Mouse (Mus musculus): ENCODE data around the gene Ehd2. TPM values are rescaled to one million over a fixed set of nuclear protein-coding genes. Genes with fewer than 3 reads are reported as not detected.

Ehd2 gene
- polyA plus RNA-seq, 1 experiment from 2014 or later = 10.0 TPM

GRCm38 (mm10) chr7:15975451-15975850 lies 8.1 kb upstream of the Ehd2 start:
- H3K9me3 ChIP-seq = no peaks in the 10 kb centered on the region
- 89% methylated on average over 10 of the region's 10 CpGs for WGBS
- no peak overlapping the region for H3K4me2 ChIP-seq
- H3K27me3 ChIP-seq = no peaks in the 10 kb centered on the region
- H3K36me3 ChIP-seq = peaks cover 97% of the 10 kb centered on the region
- H3K9ac ChIP-seq (replicated peaks) = no peak overlapping the region
- no peak overlapping the region for H3K4me3 ChIP-seq (replicated peaks)
- ATAC-seq (ENCODE audit: insufficient number of reproducible peaks, insufficient read depth, low FRiP score, low TSS enrichment, low read depth) = no peak
- H3K4me1 ChIP-seq (replicated peaks) = no peaks in the 10 kb centered on the region
- H3K27ac ChIP-seq = no peak overlapping the region

GRCm38 (mm10) chr7:15974712-15975111 lies 7.3 kb upstream of the Ehd2 start:
- H3K9me3 ChIP-seq = no peaks in the 10 kb centered on the region
- 62% methylated on average over 5 of the region's 5 CpGs for WGBS
- H3K36me3 ChIP-seq = peaks cover 97% of the 10 kb centered on the region
- H3K27ac ChIP-seq = no peak overlapping the region
- H3K4me2 ChIP-seq = no peak overlapping the region
- no peak for ATAC-seq (ENCODE audit: insufficient number of reproducible peaks, insufficient read depth, low FRiP score, low TSS enrichment, low read depth)
- no peaks in the 10 kb centered on the region for H3K27me3 ChIP-seq
- H3K4me1 ChIP-seq (replicated peaks) = no peaks in the 10 kb centered on the region
- no peak overlapping the region for H3K4me3 ChIP-seq (replicated peaks)
- H3K9ac ChIP-seq (replicated peaks) = no peak overlapping the region

GRCm38 (mm10) chr7:15972247-15972646 lies 4.9 kb upstream of the Ehd2 start:
- no peak for ATAC-seq (ENCODE audit: insufficient number of reproducible peaks, insufficient read depth, low FRiP score, low TSS enrichment, low read depth)
- no peaks in the 10 kb centered on the region for H3K27me3 ChIP-seq
- no peak overlapping the region for H3K4me3 ChIP-seq (replicated peaks)
- H3K27ac ChIP-seq = no peak overlapping the region
- H3K9me3 ChIP-seq = peaks cover 3% of the 10 kb centered on the region; the same call in 1 of the 2 replicates
- no peak overlapping the region for H3K9ac ChIP-seq (replicated peaks)
- 67% methylated on average over 25 of the region's 25 CpGs for WGBS
- H3K4me1 ChIP-seq (replicated peaks) = no peaks in the 10 kb centered on the region
- H3K4me2 ChIP-seq = no peak overlapping the region
- peaks cover 73% of the 10 kb centered on the region for H3K36me3 ChIP-seq

GRCm38 (mm10) chr7:15969674-15970073 lies 2.3 kb upstream of the Ehd2 start:
- ATAC-seq (ENCODE audit: insufficient number of reproducible peaks, insufficient read depth, low FRiP score, low TSS enrichment, low read depth) = no peak
- no peak overlapping the region for H3K27ac ChIP-seq
- H3K4me1 ChIP-seq (replicated peaks) = no peaks in the 10 kb centered on the region
- peaks cover 50% of the 10 kb centered on the region for H3K36me3 ChIP-seq
- H3K9me3 ChIP-seq = peaks cover 3% of the 10 kb centered on the region; the same call in 1 of the 2 replicates
- H3K4me2 ChIP-seq = no peak overlapping the region
- H3K27me3 ChIP-seq = no peaks in the 10 kb centered on the region
- no peak overlapping the region for H3K9ac ChIP-seq (replicated peaks)
- 83% methylated on average over 3 of the region's 3 CpGs for WGBS
- H3K4me3 ChIP-seq (replicated peaks) = no peak overlapping the region

GRCm38 (mm10) chr7:15968322-15968721 lies 955 bp upstream of the Ehd2 start:
- Histone ChIP-seq H3K27ac (no peak overlapping the region), H3K27me3 (no peaks in the 10 kb centered on the region), H3K9me3 (peaks cover 3% of the 10 kb centered on the region; the same call in 1 of the 2 replicates), H3K36me3 (peaks cover 36% of the 10 kb centered on the region), H3K4me2 (no peak overlapping the region), H3K4me1 (replicated peaks) (no peaks in the 10 kb centered on the region; the same call in 1 of the 2 replicates), H3K4me3 (replicated peaks) (no peak overlapping the region), H3K9ac (replicated peaks) (no peak overlapping the region)
- WGBS = 86% methylated on average over 8 of the region's 8 CpGs
- ATAC-seq (ENCODE audit: insufficient number of reproducible peaks, insufficient read depth, low FRiP score, low TSS enrichment, low read depth) = no peak

GRCm38 (mm10) chr7:15966489-15966888 lies 878 bp downstream of the Ehd2 start:
- Histone ChIP-seq H3K4me1 (replicated peaks) (peaks cover 18% of the 10 kb centered on the region), H3K27ac (no peak overlapping the region), H3K4me2 (peak overlapping the region; percentile 58; the same call in 1 of the 2 replicates), H3K9ac (replicated peaks) (no peak overlapping the region), H3K4me3 (replicated peaks) (no peak overlapping the region; the same call in 1 of the 2 replicates), H3K27me3 (no peaks in the 10 kb centered on the region), H3K36me3 (peaks cover 18% of the 10 kb centered on the region), H3K9me3 (peaks cover 3% of the 10 kb centered on the region; the same call in 1 of the 2 replicates)
- WGBS = 85% methylated on average over 3 of the region's 3 CpGs
- no peak for ATAC-seq (ENCODE audit: insufficient number of reproducible peaks, insufficient read depth, low FRiP score, low TSS enrichment, low read depth)

GRCm38 (mm10) chr7:15963798-15964652 lies 3.3 kb downstream of the Ehd2 start:
- 84% methylated on average over 32 of the region's 32 CpGs for WGBS
- peaks cover 3% of the 10 kb centered on the region; the same call in 1 of the 2 replicates for H3K9me3 ChIP-seq
- H3K4me3 ChIP-seq (replicated peaks) = no peak overlapping the region
- ATAC-seq (ENCODE audit: insufficient number of reproducible peaks, insufficient read depth, low FRiP score, low TSS enrichment, low read depth) = no peak
- H3K9ac ChIP-seq (replicated peaks) = no peak overlapping the region
- no peak overlapping the region for H3K4me2 ChIP-seq
- no peak overlapping the region for H3K27ac ChIP-seq
- H3K36me3 ChIP-seq = no peaks in the 10 kb centered on the region
- H3K27me3 ChIP-seq = no peaks in the 10 kb centered on the region; the same call in 1 of the 2 replicates
- peaks cover 24% of the 10 kb centered on the region for H3K4me1 ChIP-seq (replicated peaks)

- ATAC-seq (ENCODE audit: insufficient number of reproducible peaks, insufficient read depth, low FRiP score, low TSS enrichment, low read depth) = peak; percentile 41
- peak overlapping the region; percentile 87 for H3K27ac ChIP-seq
- peaks cover 24% of the 10 kb centered on the region for H3K4me1 ChIP-seq (replicated peaks)
- H3K27me3 ChIP-seq = peaks cover 2% of the 10 kb centered on the region
- no peaks in the 10 kb centered on the region for H3K36me3 ChIP-seq
- no peak overlapping the region for H3K4me3 ChIP-seq (replicated peaks)
- WGBS = 31% methylated on average over 12 of the region's 12 CpGs
- H3K9ac ChIP-seq (replicated peaks) = peak overlapping the region; percentile 44; the same call in 1 of the 2 replicates
- peak overlapping the region; percentile 30 for H3K4me2 ChIP-seq
- no peaks in the 10 kb centered on the region for H3K9me3 ChIP-seq
These were observed 4.8 kb downstream of the Ehd2 start for GRCm38 (mm10) chr7:15962311-15963288.

- H3K9ac ChIP-seq (replicated peaks) = peak overlapping the region; percentile 44; the same call in 1 of the 2 replicates
- 83% methylated on average over 7 of the region's 7 CpGs for WGBS
These were observed 5.6 kb downstream of the Ehd2 start for GRCm38 (mm10) chr7:15961798-15962197.

GRCm38 (mm10) chr7:15961239-15961638 lies 6.1 kb downstream of the Ehd2 start:
- Histone ChIP-seq H3K4me2 (no peak overlapping the region), H3K9ac (replicated peaks) (no peak overlapping the region), H3K4me3 (replicated peaks) (no peak overlapping the region), H3K9me3 (no peaks in the 10 kb centered on the region), H3K27me3 (peaks cover 7% of the 10 kb centered on the region), H3K36me3 (no peaks in the 10 kb centered on the region), H3K27ac (no peak overlapping the region), H3K4me1 (replicated peaks) (peaks cover 24% of the 10 kb centered on the region)
- WGBS = 69% methylated on average over 4 of the region's 4 CpGs
- ATAC-seq (ENCODE audit: insufficient number of reproducible peaks, insufficient read depth, low FRiP score, low TSS enrichment, low read depth) = no peak

More at GRCm38 (mm10) chr7:15961798-15962197, 5.6 kb downstream of the Ehd2 start:
- H3K36me3 ChIP-seq = no peaks in the 10 kb centered on the region
- H3K4me3 ChIP-seq (replicated peaks) = no peak overlapping the region
- ATAC-seq (ENCODE audit: insufficient number of reproducible peaks, insufficient read depth, low FRiP score, low TSS enrichment, low read depth) = no peak
- H3K4me2 ChIP-seq = no peak overlapping the region
- peaks cover 24% of the 10 kb centered on the region for H3K4me1 ChIP-seq (replicated peaks)
- H3K27me3 ChIP-seq = peaks cover 4% of the 10 kb centered on the region
- peak overlapping the region; percentile 87; the same call in 1 of the 2 replicates for H3K27ac ChIP-seq
- no peaks in the 10 kb centered on the region for H3K9me3 ChIP-seq

- peaks cover 24% of the 10 kb centered on the region for H3K4me1 ChIP-seq (replicated peaks)
- no peak overlapping the region for H3K4me3 ChIP-seq (replicated peaks)
- H3K9me3 ChIP-seq = no peaks in the 10 kb centered on the region
- H3K36me3 ChIP-seq = no peaks in the 10 kb centered on the region
- no peak overlapping the region for H3K9ac ChIP-seq (replicated peaks)
- H3K4me2 ChIP-seq = no peak overlapping the region
- H3K27ac ChIP-seq = no peak overlapping the region
- no peak for ATAC-seq (ENCODE audit: insufficient number of reproducible peaks, insufficient read depth, low FRiP score, low TSS enrichment, low read depth)
- 53% methylated on average over 4 of the region's 4 CpGs for WGBS
- H3K27me3 ChIP-seq = peaks cover 12% of the 10 kb centered on the region
These were observed 6.7 kb downstream of the Ehd2 start for GRCm38 (mm10) chr7:15960691-15961090.

Measured in limb, embryonic 12.5 days (tissue).